Mouse (Mus musculus) embryonic facial prominence, embryonic 14.5 days (tissue): Measurements from ENCODE around the gene Med13l. TPM values are rescaled to one million over a fixed set of nuclear protein-coding genes. Genes with fewer than 3 reads are reported as not detected.

Experiments
- ATAC-seq: fragments of 200-750 bp; cut with Nextera tagmentation; 2 replicates; pipeline ENCODE4 v1.8.0; 2017; ENCODE audit warnings: low read depth, moderate number of reproducible peaks, moderate TSS enrichment
- DNase-seq: peaks from one replicate; pipeline ENCODE4 v3.0.0-alpha.2; 2015; ENCODE audit warnings: low spot score
- H3K27ac ChIP-seq: fragments of 300-500 bp; sonication (generic); replicated peaks from 2 replicates; pipeline ENCODE4 v1.5.1; 2014; ENCODE audit warnings: low read depth, mild to moderate bottlenecking, low read length, moderate library complexity
- H3K27me3 ChIP-seq: fragments of 300-500 bp; sonication (generic); replicated peaks from 2 replicates; pipeline ENCODE4 v1.6.1; 2014; ENCODE audit warnings: low read length; ENCODE audit not compliant: control insufficient read depth, insufficient read depth
- H3K36me3 ChIP-seq: fragments of 300-500 bp; sonication (generic); 2 replicates; pipeline ENCODE4 v1.6.1; 2014; ENCODE audit warnings: low read length, mixed read lengths; ENCODE audit not compliant: control insufficient read depth, insufficient read depth
- H3K4me1 ChIP-seq: fragments of 300-500 bp; sonication (generic); 2 replicates; pipeline ENCODE4 v1.6.1; 2014; ENCODE audit warnings: antibody characterized with exemption, low read length; ENCODE audit not compliant: control insufficient read depth, insufficient read depth
- H3K4me2 ChIP-seq: fragments of 300-500 bp; sonication (generic); 2 replicates; pipeline ENCODE4 v1.6.1; 2014; ENCODE audit warnings: low read depth, mild to moderate bottlenecking, low read length, moderate library complexity, mixed read lengths
- H3K4me3 ChIP-seq: fragments of 300-500 bp; sonication (generic); 2 replicates; pipeline ENCODE4 v1.5.1; 2014; ENCODE audit warnings: low read depth, mild to moderate bottlenecking, low read length
- H3K9ac ChIP-seq: fragments of 300-500 bp; sonication (generic); 2 replicates; pipeline ENCODE4 v1.6.1; 2014; ENCODE audit warnings: low read depth, mild to moderate bottlenecking, low read length, moderate library complexity, mixed read lengths
- H3K9me3 ChIP-seq: fragments of 300-500 bp; sonication (generic); 2 replicates; pipeline ENCODE4 v1.6.1; 2016; ENCODE audit warnings: low read length; ENCODE audit not compliant: control insufficient read depth
- WGBS: fragments of 180-500 bp; shearing (Covaris S2); extraction: QIAGEN DNeasy Blood & Tissue Kit; methylation state at CpG from one replicate; pipeline ENCODE4 v1.1.7; 2014; 5-methylcytosine and 5-hydroxymethylcytosine counted together
- polyA plus RNA-seq: library from polyadenylated mRNA; unstranded; fragments of >200 nt; fragmentation: Nextera tagmentation; extraction: Ambion mirVana; gene quantifications from 2 replicates; pipeline ENCODE4 v1.2.1, GENCODE M21; 2014

The Med13l gene
- polyA plus RNA-seq, 1 experiment from 2014 or later = 16.5 TPM

DNA sequence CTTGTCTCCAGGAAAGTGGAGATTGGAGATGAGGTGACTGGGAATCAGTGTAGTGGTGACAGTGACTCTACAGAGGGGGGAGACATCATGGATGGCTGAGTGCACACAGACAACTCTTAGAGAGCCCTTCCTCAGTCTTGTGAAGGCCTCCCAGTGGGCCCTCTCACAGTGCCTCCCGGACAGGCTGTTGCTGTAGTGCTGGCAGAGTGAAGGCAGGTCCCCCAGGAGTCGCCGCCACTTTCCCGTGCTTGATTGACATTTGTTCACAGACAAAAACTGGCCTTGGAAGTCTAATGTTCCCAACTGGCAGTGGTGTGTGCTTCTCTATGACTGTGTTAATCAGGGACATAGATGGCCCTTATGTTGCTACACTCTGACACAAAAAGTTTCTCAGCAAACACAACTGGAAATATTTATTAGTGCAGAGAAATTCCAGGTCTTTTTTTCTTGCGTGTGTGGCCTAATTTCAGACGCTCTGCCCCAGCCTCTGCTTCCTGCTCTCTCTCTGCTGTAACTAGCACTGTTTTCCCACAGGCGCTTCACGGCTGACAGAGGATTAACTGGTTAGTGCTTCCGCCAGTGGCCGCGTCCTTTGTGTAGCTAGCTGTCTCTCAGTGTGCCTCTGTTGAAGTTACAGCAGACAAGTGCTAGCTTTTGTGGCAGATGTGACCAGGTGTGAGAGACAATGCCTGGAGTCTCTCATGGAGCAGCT is 75.2 kb downstream of the Med13l start:
- WGBS = 21% methylated on average over 11 of the region's 11 CpGs
- Histone ChIP-seq H3K27me3 (no peaks in the 10 kb centered on the region), H3K4me2 (no peak overlapping the region), H3K4me1 (peaks cover 21% of the 10 kb centered on the region), H3K27ac (0 out of 2 replicates have a peak overlapping the region, but pooled peaks have one; percentile 28), H3K9me3 (no peaks in the 10 kb centered on the region), H3K4me3 (no peak overlapping the region), H3K36me3 (no peaks in the 10 kb centered on the region), H3K9ac (no peak overlapping the region)
- ATAC-seq = peak; percentile 53; the same call in 1 of the 2 replicates
- peak; percentile 56 for DNase-seq

DNA sequence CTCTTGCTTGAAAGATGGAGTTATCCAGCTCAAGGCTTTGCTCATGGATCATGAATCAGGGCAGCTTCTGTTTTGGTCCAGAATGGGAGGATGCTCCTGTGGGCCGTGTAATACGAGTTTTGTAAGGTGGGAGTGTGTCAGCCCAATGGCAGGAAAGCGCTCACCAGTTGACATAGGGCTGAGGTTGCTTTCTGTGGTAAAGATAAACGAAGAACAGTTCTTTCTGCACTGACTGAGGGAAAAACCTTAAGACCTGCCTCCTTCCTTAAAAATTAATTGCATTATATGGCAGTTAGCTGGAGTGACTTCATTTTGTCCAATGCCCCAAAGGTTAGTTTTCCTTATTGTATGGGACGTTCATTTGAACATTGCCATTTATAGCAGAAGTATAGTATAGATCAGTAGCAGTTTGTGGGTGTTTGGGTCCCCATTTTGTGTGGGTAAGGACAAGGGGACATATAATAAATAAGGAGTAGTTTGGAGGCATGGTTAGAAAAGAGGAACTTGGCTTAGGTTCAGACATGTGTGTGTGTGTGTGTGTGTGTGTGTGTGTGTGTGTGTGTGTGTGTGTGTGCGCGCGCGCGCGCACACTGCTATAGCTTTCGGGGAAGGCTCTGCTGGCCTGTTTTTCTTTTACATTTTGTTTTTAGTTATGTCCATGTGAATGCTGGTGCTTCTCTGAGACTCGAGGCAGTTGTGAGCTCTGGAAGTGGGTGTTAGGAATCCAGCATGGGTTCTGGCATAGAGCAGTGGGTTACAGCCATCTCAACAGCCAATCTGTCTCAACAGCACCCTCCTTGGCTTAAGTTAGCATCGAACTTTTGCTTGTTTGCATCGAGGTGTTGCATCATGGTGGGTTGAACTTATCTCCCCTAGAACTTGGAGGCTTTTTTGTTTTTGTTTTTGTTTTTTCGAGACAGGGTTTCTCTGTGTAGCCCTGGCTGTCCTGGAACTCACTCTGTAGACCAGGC is 76.2 kb downstream of the Med13l start:
- WGBS = 83% methylated on average over 16 of the region's 16 CpGs
- Histone ChIP-seq H3K4me1 (peaks cover 21% of the 10 kb centered on the region), H3K9me3 (no peaks in the 10 kb centered on the region), H3K27me3 (no peaks in the 10 kb centered on the region), H3K4me3 (no peak overlapping the region), H3K4me2 (no peak overlapping the region), H3K27ac (no peak overlapping the region), H3K36me3 (no peaks in the 10 kb centered on the region), H3K9ac (no peak overlapping the region)
- no peak for DNase-seq
- ATAC-seq = no peak

DNA sequence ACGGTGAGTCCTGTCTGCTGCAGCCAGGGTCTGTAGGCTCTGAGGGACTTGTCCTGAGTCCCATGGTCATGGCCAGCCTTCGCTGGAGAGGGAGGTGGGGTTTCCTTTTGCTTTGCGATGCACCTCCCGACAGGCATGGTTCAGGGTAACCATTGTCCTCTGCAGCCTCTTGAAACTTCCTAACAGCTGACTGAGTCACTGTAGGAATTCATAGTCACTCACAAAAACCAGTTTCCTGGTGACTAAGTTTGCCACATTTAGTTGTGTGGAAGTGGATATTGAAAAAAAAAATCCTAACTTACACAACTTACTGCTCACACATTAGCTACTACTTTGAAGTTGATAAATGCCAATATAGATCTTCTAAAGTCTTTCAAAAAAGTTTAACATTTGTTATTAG is 77.5 kb downstream of the Med13l start:
- DNase-seq = no peak
- WGBS = 64% methylated on average over 4 of the region's 4 CpGs
- H3K27ac ChIP-seq = no peak overlapping the region
- no peak overlapping the region for H3K4me2 ChIP-seq
- H3K36me3 ChIP-seq = no peaks in the 10 kb centered on the region
- H3K9ac ChIP-seq = no peak overlapping the region
- no peak overlapping the region for H3K4me3 ChIP-seq
- no peak for ATAC-seq
- no peaks in the 10 kb centered on the region for H3K27me3 ChIP-seq
- no peaks in the 10 kb centered on the region for H3K9me3 ChIP-seq
- H3K4me1 ChIP-seq = peaks cover 25% of the 10 kb centered on the region

DNA sequence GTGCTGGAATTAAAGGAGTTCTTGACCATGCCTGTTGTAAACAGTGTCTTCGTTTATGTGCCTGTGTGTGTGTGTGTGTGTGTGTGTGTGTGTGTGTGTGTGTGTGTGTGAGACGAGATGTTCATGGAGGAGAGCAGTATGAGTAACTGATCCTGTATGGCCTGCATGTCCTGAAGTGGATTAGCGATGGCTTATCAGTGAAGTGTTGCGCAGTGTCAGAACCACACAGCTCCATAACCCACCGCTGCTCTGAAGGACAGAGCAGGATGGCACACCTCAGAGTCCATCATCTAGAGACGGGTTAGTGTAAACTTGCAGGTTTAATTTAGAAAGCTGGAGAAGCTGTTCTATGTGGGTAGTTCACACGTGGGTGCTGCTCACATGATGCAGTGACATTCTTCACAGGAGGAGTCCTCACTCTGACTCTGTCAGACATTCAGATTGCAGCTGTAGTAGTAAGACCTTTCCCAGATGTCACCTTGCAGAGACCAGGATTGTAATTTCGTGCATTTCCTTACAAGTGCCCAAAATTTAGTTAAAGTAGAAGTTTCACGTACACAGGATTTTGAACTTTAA is 78.1 kb downstream of the Med13l start:
- Histone ChIP-seq H3K9me3 (no peaks in the 10 kb centered on the region), H3K27ac (no peak overlapping the region), H3K4me2 (no peak overlapping the region), H3K4me1 (peaks cover 27% of the 10 kb centered on the region), H3K36me3 (no peaks in the 10 kb centered on the region), H3K4me3 (no peak overlapping the region), H3K27me3 (no peaks in the 10 kb centered on the region), H3K9ac (no peak overlapping the region)
- ATAC-seq (no peak), DNase-seq (no peak)
- 62% methylated on average over 9 of the region's 9 CpGs for WGBS

DNA sequence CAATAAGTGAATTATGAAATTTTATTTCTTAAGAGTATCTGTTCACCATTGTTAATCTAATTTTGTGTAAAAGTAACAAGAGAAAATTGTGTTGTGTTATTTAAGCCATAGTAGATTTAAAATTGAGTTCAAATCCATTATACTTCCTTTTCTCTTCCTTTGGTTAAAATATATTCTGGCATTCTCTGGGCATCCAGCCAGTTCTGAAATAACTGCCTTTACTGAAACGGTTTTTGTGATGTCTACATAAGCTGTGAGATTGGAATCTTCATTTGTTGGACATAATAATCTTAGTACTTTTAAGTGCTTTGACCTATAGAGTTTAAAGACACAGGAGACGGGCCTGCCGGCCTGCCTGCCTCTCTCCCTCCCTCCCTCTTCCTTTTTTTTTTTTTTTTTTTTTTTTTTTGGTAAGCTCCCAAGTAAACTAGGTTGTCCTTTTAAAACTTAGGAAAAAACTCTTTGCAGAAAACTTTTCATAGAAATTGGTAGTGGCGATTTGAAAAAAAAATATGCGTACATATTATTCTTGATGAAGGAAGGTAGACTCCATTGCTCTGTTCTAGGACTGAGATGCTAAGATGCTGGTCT is 78.7 kb downstream of the Med13l start:
- H3K27ac ChIP-seq = no peak overlapping the region
- H3K4me1 ChIP-seq = peaks cover 27% of the 10 kb centered on the region
- no peaks in the 10 kb centered on the region for H3K9me3 ChIP-seq
- H3K4me2 ChIP-seq = no peak overlapping the region
- H3K27me3 ChIP-seq = no peaks in the 10 kb centered on the region
- H3K9ac ChIP-seq = no peak overlapping the region
- DNase-seq (peak; percentile 84), ATAC-seq (no peak)
- 37% methylated on average over 5 of the region's 5 CpGs for WGBS
- no peaks in the 10 kb centered on the region for H3K36me3 ChIP-seq
- no peak overlapping the region for H3K4me3 ChIP-seq

DNA sequence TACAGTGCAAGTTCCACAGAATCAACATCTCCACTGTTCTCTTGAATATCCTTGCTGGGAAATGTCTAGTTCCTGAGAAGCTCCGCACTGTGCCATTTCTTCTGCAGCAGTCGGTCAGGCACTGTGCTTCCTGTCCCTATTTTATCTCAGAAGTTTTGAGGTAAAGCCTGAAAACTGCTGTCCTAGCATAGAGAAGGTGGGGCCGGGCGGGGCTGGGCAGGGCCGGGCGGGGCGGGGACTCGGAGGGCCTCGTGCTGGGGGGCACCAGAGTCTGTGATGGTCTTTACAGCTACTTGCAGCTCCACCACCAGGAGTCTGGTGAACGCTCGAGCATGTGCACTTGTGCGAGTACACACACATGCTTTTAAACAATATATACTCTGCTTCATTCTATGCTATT is 83.6 kb downstream of the Med13l start:
- no peak overlapping the region for H3K27ac ChIP-seq
- 86% methylated on average over 12 of the region's 12 CpGs for WGBS
- DNase-seq (no peak), ATAC-seq (no peak)
- H3K9me3 ChIP-seq = no peaks in the 10 kb centered on the region
- H3K4me2 ChIP-seq = no peak overlapping the region
- H3K27me3 ChIP-seq = no peaks in the 10 kb centered on the region
- H3K9ac ChIP-seq = no peak overlapping the region
- no peaks in the 10 kb centered on the region for H3K36me3 ChIP-seq
- peaks cover 29% of the 10 kb centered on the region; the same call in 1 of the 2 replicates for H3K4me1 ChIP-seq
- H3K4me3 ChIP-seq = no peak overlapping the region

DNA sequence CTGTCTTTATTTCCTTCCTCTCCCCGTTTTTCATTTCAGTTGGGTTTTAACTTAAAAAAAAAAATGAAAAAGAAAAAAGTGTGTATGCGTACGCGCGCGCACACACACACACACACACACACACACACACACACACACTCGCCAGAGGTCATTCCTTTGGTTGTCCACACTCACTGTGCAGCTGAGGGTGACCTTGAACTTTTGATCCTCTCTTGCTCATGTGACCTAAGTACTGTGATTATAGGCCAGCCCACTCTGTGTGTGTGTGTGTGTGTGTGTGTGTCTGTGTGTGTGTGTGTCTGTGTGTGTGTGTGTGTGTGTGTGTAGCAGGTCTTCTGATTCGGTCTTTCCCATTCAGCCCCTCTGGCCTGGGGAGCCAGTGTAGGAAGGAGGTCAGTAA is 84.0 kb downstream of the Med13l start:
- ATAC-seq = no peak
- no peak for DNase-seq
- H3K27ac ChIP-seq = no peak overlapping the region
- H3K36me3 ChIP-seq = no peaks in the 10 kb centered on the region
- H3K4me2 ChIP-seq = no peak overlapping the region
- no peak overlapping the region for H3K4me3 ChIP-seq
- H3K4me1 ChIP-seq = peaks cover 28% of the 10 kb centered on the region; the same call in 1 of the 2 replicates
- no peaks in the 10 kb centered on the region for H3K27me3 ChIP-seq
- H3K9ac ChIP-seq = no peak overlapping the region
- WGBS = 85% methylated on average over 8 of the region's 8 CpGs
- H3K9me3 ChIP-seq = no peaks in the 10 kb centered on the region

DNA sequence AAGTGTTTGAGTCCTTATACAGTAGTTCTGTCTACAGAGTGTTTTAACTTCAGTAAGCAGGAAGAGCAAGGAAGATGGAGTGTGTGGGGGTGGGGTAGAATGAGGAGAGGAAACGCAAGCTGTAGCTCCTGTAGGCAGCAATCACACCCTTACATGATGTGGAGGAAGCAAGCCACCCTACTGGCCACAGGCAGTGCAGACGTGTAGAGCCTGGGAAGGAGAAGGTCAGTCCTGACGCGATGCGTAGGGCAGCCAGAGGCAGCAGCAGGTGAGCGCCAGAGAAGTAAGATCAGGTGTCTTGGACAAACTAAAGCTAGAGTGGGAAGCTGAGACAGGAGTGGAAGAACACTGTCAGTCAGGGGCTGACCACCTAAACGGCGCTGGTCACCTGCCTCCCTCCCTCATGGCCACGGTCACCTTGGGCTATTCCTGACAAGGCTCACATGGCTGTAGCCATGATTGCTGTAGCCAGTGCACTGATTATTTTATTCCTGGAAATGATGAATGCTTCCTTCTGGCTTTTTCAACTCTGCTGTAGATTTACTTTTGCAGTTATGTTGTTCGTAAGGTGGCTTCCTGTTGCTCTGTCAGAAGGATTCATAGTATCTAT is 84.8 kb downstream of the Med13l start:
- Histone ChIP-seq H3K27me3 (no peaks in the 10 kb centered on the region), H3K9me3 (no peaks in the 10 kb centered on the region), H3K4me1 (peaks cover 23% of the 10 kb centered on the region; the same call in 1 of the 2 replicates), H3K27ac (no peak overlapping the region), H3K4me3 (no peak overlapping the region), H3K36me3 (no peaks in the 10 kb centered on the region), H3K9ac (no peak overlapping the region), H3K4me2 (no peak overlapping the region)
- WGBS = 74% methylated on average over 10 of the region's 10 CpGs
- DNase-seq = no peak
- ATAC-seq = no peak
